Mouse (Mus musculus) E14TG2a.4 (cell line): ENCODE results near the gene Ctnnal1.

Experiments used
- CTCF ChIP-seq: conservative IDR thresholded peaks from 2 replicates; pipeline ENCODE4 v1.5.1; 2014; ENCODE audit warnings: low read length
- NANOG ChIP-seq: IDR thresholded peaks from 2 replicates; pipeline ENCODE4 v1.6.1; 2014; ENCODE audit warnings: borderline replicate concordance, low read length, mixed read lengths
- POU5F1 ChIP-seq: IDR thresholded peaks from 2 replicates; pipeline ENCODE4 v1.6.1; 2014; ENCODE audit warnings: low read length, borderline replicate concordance

- TF ChIP-seq CTCF = no peak
- TF ChIP-seq POU5F1 = no peak
- TF ChIP-seq NANOG = no peak
Observed at GRCm38 (mm10) chr4:56828932-56829331, 36.1 kb downstream of the Ctnnal1 start.
